Mouse (Mus musculus) neural tube, embryonic 14.5 days (tissue): Measurements from ENCODE around the gene Gm49661. TPM values are rescaled to one million over a fixed set of nuclear protein-coding genes. Genes with fewer than 3 reads are reported as not detected.
A peak's percentile ranks its signal among the peaks of the same experiment; 100 is the strongest.

Experiments used
- ATAC-seq: fragments of 200-750 bp; cut with Nextera tagmentation; 2 replicates; pipeline ENCODE4 v1.8.0; 2017; ENCODE audit warnings: low read depth, mild to moderate bottlenecking, moderate TSS enrichment, moderate library complexity
- H3K27ac ChIP-seq: fragments of 300-500 bp; sonication (generic); 2 replicates; pipeline ENCODE4 v1.5.1; 2014; ENCODE audit warnings: low read depth, mild to moderate bottlenecking, control low read depth, low read length, moderate library complexity, mixed read lengths
- H3K27me3 ChIP-seq: fragments of 300-500 bp; sonication (generic); 2 replicates; pipeline ENCODE4 v1.6.1; 2014; ENCODE audit warnings: low read length; ENCODE audit not compliant: control insufficient read depth, insufficient read depth
- H3K36me3 ChIP-seq: fragments of 300-500 bp; sonication (generic); 2 replicates; pipeline ENCODE4 v1.6.1; 2014; ENCODE audit warnings: low read length, mixed read lengths; ENCODE audit not compliant: control insufficient read depth, insufficient read depth
- H3K4me1 ChIP-seq: fragments of 300-500 bp; sonication (generic); 2 replicates; pipeline ENCODE4 v1.6.1; 2014; ENCODE audit warnings: low read length; ENCODE audit not compliant: control insufficient read depth, insufficient read depth
- H3K4me2 ChIP-seq: fragments of 300-500 bp; sonication (generic); 2 replicates; pipeline ENCODE4 v1.6.1; 2014; ENCODE audit warnings: mild to moderate bottlenecking, low read depth, low read length, control low read depth
- H3K4me3 ChIP-seq: fragments of 300-500 bp; sonication (generic); 2 replicates; pipeline ENCODE4 v1.5.1; 2014; ENCODE audit warnings: low read depth, low read length, control low read depth, mixed read lengths
- H3K9ac ChIP-seq: fragments of 300-500 bp; sonication (generic); replicated peaks from 2 replicates; pipeline ENCODE4 v1.6.1; 2014; ENCODE audit warnings: low read depth, mild to moderate bottlenecking, control low read depth, low read length, mixed read lengths
- H3K9me3 ChIP-seq: fragments of 300-500 bp; sonication (generic); 2 replicates; pipeline ENCODE4 v1.6.1; 2016; ENCODE audit warnings: low read length; ENCODE audit not compliant: control insufficient read depth
- WGBS: fragments of 180-500 bp; shearing (Covaris S2); extraction: QIAGEN DNeasy Blood & Tissue Kit; methylation state at CpG from one replicate; pipeline ENCODE4 v1.1.7; 2014; 5-methylcytosine and 5-hydroxymethylcytosine counted together
- polyA plus RNA-seq: library from polyadenylated mRNA; unstranded; fragments of >200 nt; fragmentation: Nextera tagmentation; extraction: Ambion mirVana; gene quantifications from 2 replicates; pipeline ENCODE4 v1.2.1, GENCODE M21; 2014

Gene Gm49661
- polyA plus RNA-seq, 1 experiment from 2014 or later: not detected

- WGBS: 1% methylated on average over 15 of the region's 15 CpGs
- peaks cover 2% of the 10 kb centered on the region; the same call in 1 of the 2 replicates for H3K27me3 ChIP-seq
- H3K9me3 ChIP-seq: no peaks in the 10 kb centered on the region
- peak; percentile 73 for ATAC-seq
- H3K9ac ChIP-seq: peak overlapping the region; percentile 99; the same call in 1 of the 2 replicates
- H3K4me1 ChIP-seq: peaks cover 22% of the 10 kb centered on the region
- peak overlapping the region; percentile 97 for H3K4me2 ChIP-seq
- H3K36me3 ChIP-seq: peaks cover 9% of the 10 kb centered on the region; the same call in 1 of the 2 replicates
- H3K4me3 ChIP-seq: peak overlapping the region; percentile 98
- H3K27ac ChIP-seq: peak overlapping the region; percentile 96; the same call in 1 of the 2 replicates
Observed at GRCm38 (mm10) chr8:84934860-84935259, 34.4 kb downstream of the Gm49661 start.

DNA sequence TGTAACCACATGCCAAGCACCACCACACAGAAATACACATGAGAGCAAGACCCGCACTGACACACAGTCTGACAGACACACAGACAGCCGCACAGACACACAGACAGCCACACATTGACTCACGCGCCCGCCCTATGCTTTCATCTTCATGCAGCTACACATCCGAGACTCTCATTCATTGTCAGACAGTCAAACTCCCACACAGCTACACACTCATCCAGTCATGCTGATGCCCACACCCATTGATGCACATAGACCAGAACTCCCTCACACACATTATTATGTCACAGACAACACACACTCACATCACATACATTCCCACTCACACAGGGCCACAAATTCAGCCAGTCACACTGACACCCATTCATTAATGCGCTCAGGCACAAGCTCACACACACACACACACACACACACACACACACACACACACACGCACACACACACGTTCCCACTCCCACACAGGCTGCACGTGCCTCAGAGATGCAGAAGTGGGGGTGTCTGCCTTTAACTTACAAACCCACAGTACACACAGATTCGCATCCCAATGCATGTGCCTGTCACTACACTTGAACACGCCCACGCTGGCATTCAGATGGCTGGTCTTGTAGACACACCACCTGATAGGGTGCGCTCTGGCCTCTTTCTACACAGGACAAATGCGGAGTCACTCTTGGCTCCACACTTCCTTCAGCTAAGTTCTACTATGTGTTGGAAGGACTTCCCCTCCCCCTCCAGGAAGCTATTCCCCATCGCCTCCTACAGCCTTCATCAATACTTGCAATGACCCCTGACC lies 35.3 kb downstream of the Gm49661 start:
- H3K9ac ChIP-seq: no peak overlapping the region
- peaks cover 2% of the 10 kb centered on the region; the same call in 1 of the 2 replicates for H3K27me3 ChIP-seq
- peak overlapping the region; percentile 98 for H3K4me3 ChIP-seq
- H3K27ac ChIP-seq: no peak overlapping the region
- peak overlapping the region; percentile 97 for H3K4me2 ChIP-seq
- ATAC-seq: no peak
- H3K4me1 ChIP-seq: peaks cover 24% of the 10 kb centered on the region
- peaks cover 9% of the 10 kb centered on the region; the same call in 1 of the 2 replicates for H3K36me3 ChIP-seq
- 77% methylated on average over 16 of the region's 16 CpGs for WGBS
- H3K9me3 ChIP-seq: no peaks in the 10 kb centered on the region

DNA sequence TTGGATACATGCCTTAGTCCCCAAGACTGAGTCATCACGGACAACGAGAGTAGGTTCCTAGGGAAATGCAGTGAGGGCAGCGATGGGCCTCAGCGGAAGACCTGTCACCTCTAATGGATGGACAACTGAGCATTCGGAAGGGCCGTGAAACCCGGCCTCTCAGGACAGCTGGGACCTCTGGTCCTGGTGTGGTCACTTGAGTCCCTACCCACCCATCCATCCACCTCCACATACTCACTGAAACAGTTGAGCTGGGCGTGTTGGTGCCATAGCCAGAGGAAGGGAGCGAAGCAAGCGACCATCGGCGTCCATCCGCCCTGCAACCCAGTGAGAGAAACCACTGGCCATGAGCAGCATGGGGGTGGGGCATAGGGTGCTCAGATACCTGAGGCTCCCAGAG lies 38.7 kb downstream of the Gm49661 start:
- Histone ChIP-seq H3K4me2 (no peak overlapping the region), H3K27me3 (no peaks in the 10 kb centered on the region), H3K4me3 (no peak overlapping the region), H3K4me1 (peaks cover 22% of the 10 kb centered on the region), H3K9ac (no peak overlapping the region), H3K36me3 (peaks cover 24% of the 10 kb centered on the region; the same call in 1 of the 2 replicates), H3K27ac (no peak overlapping the region), H3K9me3 (no peaks in the 10 kb centered on the region)
- no peak for ATAC-seq
- WGBS: 89% methylated on average over 13 of the region's 13 CpGs

DNA sequence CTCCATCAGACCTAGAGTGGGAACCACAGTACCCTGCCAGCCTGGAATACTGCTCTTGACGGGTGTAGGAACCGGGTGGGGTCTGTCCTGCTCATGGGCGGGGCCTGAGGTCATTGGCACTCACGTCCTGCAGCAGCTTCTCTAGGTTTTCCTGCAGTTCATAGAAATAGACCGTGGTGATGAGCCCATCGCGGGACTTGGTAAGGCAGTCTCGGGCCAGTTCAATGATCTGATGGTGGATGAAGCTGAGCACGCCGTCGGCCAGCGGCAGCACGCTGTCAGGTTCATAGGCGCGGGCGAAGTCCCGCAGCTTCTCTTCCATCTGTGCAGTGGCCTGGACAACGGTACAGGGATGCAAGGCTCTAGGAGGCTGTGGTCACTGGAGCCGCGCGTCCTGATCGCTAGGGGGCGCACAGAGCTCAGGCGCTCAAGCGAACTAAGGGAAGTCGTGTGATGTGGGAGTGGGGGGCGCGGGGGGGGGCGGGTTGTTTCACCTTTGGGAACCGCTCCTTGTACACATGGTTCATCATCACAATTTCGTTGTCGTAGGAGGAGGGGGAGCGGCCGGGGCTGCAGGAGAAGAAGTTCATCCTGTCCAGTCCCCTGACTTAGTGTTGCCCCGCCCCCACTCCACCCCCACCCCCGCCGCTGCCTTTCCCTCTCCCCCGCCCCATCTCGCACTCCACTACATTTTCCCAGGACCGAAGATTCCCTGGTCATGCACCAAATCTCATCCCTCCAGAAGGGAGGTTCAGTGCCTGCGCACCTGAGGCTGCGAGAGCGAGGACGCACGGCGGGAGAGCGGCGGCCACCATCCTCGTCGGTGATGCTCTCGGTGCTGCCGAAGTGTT lies 40.6 kb downstream of the Gm49661 start:
- WGBS: 4% methylated on average over 45 of the region's 52 CpGs
- H3K27ac ChIP-seq: no peak overlapping the region
- peaks cover 39% of the 10 kb centered on the region for H3K36me3 ChIP-seq
- no peak overlapping the region for H3K9ac ChIP-seq
- H3K27me3 ChIP-seq: no peaks in the 10 kb centered on the region
- no peaks in the 10 kb centered on the region for H3K9me3 ChIP-seq
- peak; percentile 84 for ATAC-seq
- H3K4me3 ChIP-seq: no peak overlapping the region
- H3K4me2 ChIP-seq: peak overlapping the region; percentile 38
- H3K4me1 ChIP-seq: peaks cover 4% of the 10 kb centered on the region; the same call in 1 of the 2 replicates

DNA sequence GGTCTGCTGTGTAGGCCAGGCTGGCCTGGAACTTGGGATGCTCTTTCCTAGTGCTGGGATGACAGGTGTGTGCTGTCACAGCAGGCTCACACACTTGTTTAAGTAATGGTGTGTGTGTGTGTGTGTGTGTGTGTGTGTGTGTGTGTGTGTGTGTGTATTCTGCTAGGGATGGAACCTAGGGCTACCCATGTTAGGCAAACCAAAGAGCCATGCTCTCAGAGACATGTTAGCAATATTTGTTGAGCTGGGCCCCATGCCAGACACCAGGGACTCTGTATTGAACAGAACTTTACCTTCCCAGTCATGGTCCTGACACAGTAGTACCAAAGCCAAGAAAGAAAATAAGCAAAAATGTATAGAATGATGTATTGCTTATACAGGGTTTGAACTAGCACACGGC lies 41.7 kb downstream of the Gm49661 start:
- H3K27ac ChIP-seq: no peak overlapping the region
- 91% methylated on average over 1 of the region's 1 CpGs for WGBS
- ATAC-seq: no peak

DNA sequence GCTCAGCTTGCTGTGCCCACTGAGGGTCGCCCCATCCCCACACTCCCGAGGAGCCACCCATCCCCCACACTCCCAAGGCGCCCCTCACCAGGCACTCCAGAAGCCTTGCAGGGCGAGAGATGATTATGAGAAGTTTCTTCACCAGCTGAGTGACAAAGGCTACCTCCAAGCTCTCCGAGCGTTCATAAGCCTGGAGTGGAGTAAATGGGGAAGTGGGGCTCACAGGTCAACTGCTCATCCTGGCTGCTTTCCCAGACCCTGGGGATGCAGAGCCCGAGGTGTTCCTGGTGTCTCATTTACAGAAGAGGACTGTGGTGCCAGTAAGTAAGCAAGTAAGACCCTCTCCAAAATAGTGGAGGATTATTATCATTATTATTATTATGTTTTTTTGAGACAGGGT lies 43.7 kb downstream of the Gm49661 start:
- no peak for ATAC-seq

More for the DNA sequence above, 41.7 kb downstream of the Gm49661 start:
- Histone ChIP-seq H3K36me3 (peaks cover 46% of the 10 kb centered on the region), H3K27me3 (no peaks in the 10 kb centered on the region), H3K4me2 (no peak overlapping the region), H3K9me3 (no peaks in the 10 kb centered on the region), H3K4me3 (no peak overlapping the region), H3K9ac (no peak overlapping the region), H3K4me1 (0 out of 2 replicates have a peak, but pooled peaks cover 2% of the 10 kb centered on the region)

GRCm38 (mm10) chr8:84921596-84921995 lies 47.6 kb downstream of the Gm49661 start:
- no peak overlapping the region for H3K9ac ChIP-seq
- no peak overlapping the region for H3K4me2 ChIP-seq
- ATAC-seq: no peak
- H3K4me3 ChIP-seq: no peak overlapping the region
- peaks cover 81% of the 10 kb centered on the region for H3K36me3 ChIP-seq
- H3K9me3 ChIP-seq: no peaks in the 10 kb centered on the region
- 91% methylated on average over 2 of the region's 2 CpGs for WGBS
- no peaks in the 10 kb centered on the region for H3K4me1 ChIP-seq
- H3K27me3 ChIP-seq: no peaks in the 10 kb centered on the region
- no peak overlapping the region for H3K27ac ChIP-seq

More for the DNA sequence above, 43.7 kb downstream of the Gm49661 start:
- no peak overlapping the region for H3K4me3 ChIP-seq
- H3K36me3 ChIP-seq: peaks cover 58% of the 10 kb centered on the region
- H3K4me2 ChIP-seq: no peak overlapping the region
- H3K9me3 ChIP-seq: no peaks in the 10 kb centered on the region
- WGBS: 77% methylated on average over 7 of the region's 7 CpGs
- H3K9ac ChIP-seq: no peak overlapping the region
- H3K27me3 ChIP-seq: no peaks in the 10 kb centered on the region
- H3K27ac ChIP-seq: no peak overlapping the region
- 0 out of 2 replicates have a peak, but pooled peaks cover 2% of the 10 kb centered on the region for H3K4me1 ChIP-seq

- Histone ChIP-seq H3K9ac (no peak overlapping the region), H3K36me3 (peaks cover 81% of the 10 kb centered on the region), H3K4me2 (no peak overlapping the region), H3K27me3 (peaks cover 17% of the 10 kb centered on the region), H3K4me3 (no peak overlapping the region), H3K9me3 (no peaks in the 10 kb centered on the region), H3K4me1 (no peaks in the 10 kb centered on the region), H3K27ac (no peak overlapping the region)
- no peak for ATAC-seq
- WGBS: 89% methylated on average over 15 of the region's 15 CpGs
Observed at GRCm38 (mm10) chr8:84918646-84919045, 50.6 kb downstream of the Gm49661 start.
